Comparison of ENCODE assay signal across 21 mouse cellular contexts in genomic region chr4:88295537-88295936, GRCm38 (mm10).
DNase-seq lines count a peak whose midpoint lies in the region; ATAC-seq and TF ChIP-seq lines count a peak whose summit lies in the region.
"Had no signal": no experiment of that assay in that cellular context is flagged by ENCODE, and none has a peak within 500 bp of the region (broad histone marks: within the 10 kb centered on the region; RNA-seq: fewer than 3 reads in every experiment).

No protein-coding gene starts in this region.

- WGBS in heart, embryonic 14.5 days, result 54% methylated on average over 6 of the region's 6 CpGs
- WGBS in midbrain, embryonic 14.5 days, result 73% methylated on average over 6 of the region's 6 CpGs
- 58% methylated on average over 6 of the region's 6 CpGs for WGBS in midbrain, embryonic 15.5 days
- 31% methylated on average over 6 of the region's 6 CpGs for WGBS in neural tube, embryonic 15.5 days

- H3K36me3 ChIP-seq in heart, embryonic 14.5 days (ENCODE audit: control insufficient read depth, insufficient read depth, low read length), result no peaks in the 10 kb centered on the region
- H3K36me3 ChIP-seq in midbrain, embryonic 14.5 days (ENCODE audit: control insufficient read depth, insufficient read depth, low read length), result no peaks in the 10 kb centered on the region
- H3K36me3 ChIP-seq in midbrain, embryonic 15.5 days (replicated peaks), result no peaks in the 10 kb centered on the region
- no peaks in the 10 kb centered on the region for H3K36me3 ChIP-seq in neural tube, embryonic 15.5 days
- H3K36me3 ChIP-seq: embryonic facial prominence, embryonic 13.5 days; heart, embryonic 12.5 days; intestine, embryonic 15.5 days had no signal

- ATAC-seq in heart, embryonic 14.5 days (ENCODE audit: insufficient number of reproducible peaks, insufficient read depth, low FRiP score, low read depth), result no peak
- ATAC-seq in midbrain, embryonic 14.5 days (ENCODE audit: low FRiP score, low TSS enrichment), result no peak
- ATAC-seq in midbrain, embryonic 15.5 days (replicated peaks), result no peak
- ATAC-seq in neural tube, embryonic 15.5 days (ENCODE audit: low FRiP score), result peak; percentile 79
- ATAC-seq: activated CD4-positive, CD25-positive, alpha-beta regulatory T cell, adult 4 months; forebrain, embryonic 13.5 days; intestine, embryonic 15.5 days; Patski had no signal

- TF ChIP-seq POLR2A in brain, embryonic 14.5 days (IDR thresholded peaks at IDR 0.05; ENCODE audit: borderline replicate concordance, extremely low read depth, insufficient read depth, insufficient read length, poor library complexity, severe bottlenecking), result no peak

- no peak overlapping the region for H3K9ac ChIP-seq in heart, embryonic 14.5 days (ENCODE audit: low read length)
- no peak overlapping the region for H3K9ac ChIP-seq in midbrain, embryonic 14.5 days (replicated peaks; ENCODE audit: low read length)
- H3K9ac ChIP-seq in midbrain, embryonic 15.5 days, result no peak overlapping the region
- no peak overlapping the region for H3K9ac ChIP-seq in neural tube, embryonic 15.5 days (replicated peaks)
- H3K9ac ChIP-seq: embryonic facial prominence, embryonic 13.5 days; forebrain, embryonic 13.5 days; heart, embryonic 12.5 days; intestine, embryonic 15.5 days had no signal

- H3K27ac ChIP-seq in heart, embryonic 14.5 days (replicated peaks in 1 of 2; ENCODE audit: control insufficient read depth in 1 of 2, insufficient read depth in 1 of 2, low read depth in 2 of 2, low read length in 2 of 2), result no peak overlapping the region
- no peak overlapping the region for H3K27ac ChIP-seq in midbrain, embryonic 14.5 days (replicated peaks; ENCODE audit: low read depth, low read length)
- H3K27ac ChIP-seq in midbrain, embryonic 15.5 days, result no peak overlapping the region
- peak overlapping the region; percentile 56; the same call in 1 of the 2 replicates for H3K27ac ChIP-seq in neural tube, embryonic 15.5 days (replicated peaks)
- H3K27ac ChIP-seq: embryonic facial prominence, embryonic 13.5 days; forebrain, embryonic 13.5 days; intestine, embryonic 15.5 days had no signal

- no peaks in the 10 kb centered on the region for H3K9me3 ChIP-seq in heart, embryonic 14.5 days (ENCODE audit: control insufficient read depth, low read length)
- H3K9me3 ChIP-seq in midbrain, embryonic 14.5 days (ENCODE audit: control insufficient read depth, low read length), result no peaks in the 10 kb centered on the region
- no peaks in the 10 kb centered on the region for H3K9me3 ChIP-seq in midbrain, embryonic 15.5 days
- H3K9me3 ChIP-seq in neural tube, embryonic 15.5 days (replicated peaks), result no peaks in the 10 kb centered on the region
- H3K9me3 ChIP-seq: embryonic facial prominence, embryonic 13.5 days; forebrain, embryonic 13.5 days; heart, embryonic 12.5 days; intestine, embryonic 15.5 days had no signal

- no peaks in the 10 kb centered on the region for H3K27me3 ChIP-seq in heart, embryonic 14.5 days (ENCODE audit: control insufficient read depth, insufficient read depth, low read length)
- no peaks in the 10 kb centered on the region for H3K27me3 ChIP-seq in midbrain, embryonic 14.5 days (ENCODE audit: control insufficient read depth, insufficient read depth, low read length)
- H3K27me3 ChIP-seq in midbrain, embryonic 15.5 days (replicated peaks), result no peaks in the 10 kb centered on the region
- H3K27me3 ChIP-seq in neural tube, embryonic 15.5 days (replicated peaks), result no peaks in the 10 kb centered on the region
- H3K27me3 ChIP-seq: CH12.LX; embryonic facial prominence, embryonic 13.5 days; forebrain, embryonic 13.5 days; heart, embryonic 12.5 days; intestine, embryonic 15.5 days; Patski had no signal

- no peak for TF ChIP-seq CTCF in brain, embryonic 14.5 days (IDR thresholded peaks at IDR 0.05; ENCODE audit: borderline replicate concordance, extremely low read depth, insufficient read depth, insufficient read length)

- H3K4me2 ChIP-seq in heart, embryonic 14.5 days (ENCODE audit: low read length), result 0 out of 2 replicates have a peak overlapping the region, but pooled peaks have one; percentile 18
- no peak overlapping the region for H3K4me2 ChIP-seq in midbrain, embryonic 14.5 days (ENCODE audit: low read length)
- no peak overlapping the region for H3K4me2 ChIP-seq in midbrain, embryonic 15.5 days
- no peak overlapping the region for H3K4me2 ChIP-seq in neural tube, embryonic 15.5 days
- H3K4me2 ChIP-seq: embryonic facial prominence, embryonic 13.5 days; forebrain, embryonic 13.5 days; heart, embryonic 12.5 days; intestine, embryonic 15.5 days had no signal

- H3K4me3 ChIP-seq in heart, embryonic 14.5 days (ENCODE audit: control insufficient read depth in 1 of 2, insufficient read depth in 1 of 2, low read depth in 1 of 2, low read length in 2 of 2), result no peak overlapping the region
- no peak overlapping the region for H3K4me3 ChIP-seq in midbrain, embryonic 14.5 days (replicated peaks; ENCODE audit: low read depth, low read length)
- H3K4me3 ChIP-seq in midbrain, embryonic 15.5 days, result no peak overlapping the region
- no peak overlapping the region for H3K4me3 ChIP-seq in neural tube, embryonic 15.5 days (replicated peaks)
- H3K4me3 ChIP-seq: embryonic facial prominence, embryonic 13.5 days; forebrain, embryonic 13.5 days; heart, embryonic 12.5 days; intestine, embryonic 15.5 days had no signal

- peaks cover 0 to 5% of the 10 kb centered on the region in 2 experiments; a peak in 1 of 4 replicates for H3K4me1 ChIP-seq in heart, embryonic 14.5 days (ENCODE audit: control insufficient read depth in 2 of 2, insufficient read depth in 2 of 2, low read length in 2 of 2)
- no peaks in the 10 kb centered on the region for H3K4me1 ChIP-seq in midbrain, embryonic 14.5 days (ENCODE audit: control insufficient read depth, insufficient read depth, low read length)
- 0 out of 2 replicates have a peak, but pooled peaks cover 2% of the 10 kb centered on the region for H3K4me1 ChIP-seq in midbrain, embryonic 15.5 days
- H3K4me1 ChIP-seq in neural tube, embryonic 15.5 days, result peaks cover 9% of the 10 kb centered on the region
- H3K4me1 ChIP-seq: embryonic facial prominence, embryonic 13.5 days; intestine, embryonic 15.5 days had no signal

- no peak for DNase-seq in heart, adult 11 months
- peak; percentile 14 for DNase-seq in midbrain, embryonic 14.5 days
- DNase-seq in brain, embryonic 14.5 days (ENCODE audit: low read depth), result peak; percentile 49
- no peak for DNase-seq in adrenal gland, postnatal 25 days
- DNase-seq: adrenal gland, postnatal 36 days; cerebellum, adult 11-12 months; cerebellum, adult 9-11 months; cerebellum, postnatal 36 days; gastrocnemius, postnatal 10 days; heart, postnatal 36 days; kidney, adult 18-20 months had no signal

Comparison
In these comparisons a context has a peak if more than half of its experiments do, and no peak if none do; other contexts are left out.
1. DNase-seq: peak in midbrain, embryonic 14.5 days (single experiment) and brain, embryonic 14.5 days (single experiment); none in heart, adult 11 months (single experiment) and adrenal gland, postnatal 25 days (single experiment).